Mouse (Mus musculus) olfactory bulb, adult 2 months (tissue): ENCODE measurements around the gene C6. TPM values are rescaled to one million over a fixed set of nuclear protein-coding genes. Genes with fewer than 3 reads are reported as not detected.

Experiments used
- H3K27ac ChIP-seq: fragments of 200-500 bp; 2 replicates; pipeline ENCODE4 v1.5.1; 2012; ENCODE audit warnings: low read depth, low read length; ENCODE audit not compliant: insufficient read depth
- H3K4me1 ChIP-seq: fragments of 200-500 bp; 2 replicates; pipeline ENCODE4 v1.6.1; 2012; ENCODE audit warnings: low read length; ENCODE audit not compliant: control insufficient read depth, insufficient read depth
- H3K4me3 ChIP-seq: fragments of 200-500 bp; 2 replicates; pipeline ENCODE4 v1.5.1; 2012; ENCODE audit warnings: mild to moderate bottlenecking, low read depth, low read length, moderate library complexity; ENCODE audit not compliant: insufficient read depth
- CTCF ChIP-seq: fragments of 200-500 bp; IDR thresholded peaks from 2 replicates; pipeline ENCODE4 v1.5.1; 2012; ENCODE audit warnings: low read depth, mild to moderate bottlenecking, low read length, moderate library complexity; ENCODE audit not compliant: insufficient read depth
- POLR2A ChIP-seq: fragments of 200-500 bp; IDR thresholded peaks from 2 replicates; pipeline ENCODE4 v1.6.1; 2012; ENCODE audit warnings: mild to moderate bottlenecking, low read depth, low read length, moderate library complexity; ENCODE audit not compliant: insufficient read depth
- WGBS: fragments of 180-500 bp; shearing (Covaris S2); methylation state at CpG from one replicate; pipeline ENCODE4 v1.1.7; 2018; 5-methylcytosine and 5-hydroxymethylcytosine counted together
- polyA plus RNA-seq: library from polyadenylated mRNA; stranded (reverse); fragments of >200 nt; gene quantifications from 2 replicates; pipeline ENCODE4 v1.2.4, GENCODE M21; 2012; ENCODE audit warnings: low replicate concordance; ENCODE audit not compliant: missing spikeins, insufficient read depth, insufficient read length

The C6 gene
- polyA plus RNA-seq, 1 experiment = not detected

DNA sequence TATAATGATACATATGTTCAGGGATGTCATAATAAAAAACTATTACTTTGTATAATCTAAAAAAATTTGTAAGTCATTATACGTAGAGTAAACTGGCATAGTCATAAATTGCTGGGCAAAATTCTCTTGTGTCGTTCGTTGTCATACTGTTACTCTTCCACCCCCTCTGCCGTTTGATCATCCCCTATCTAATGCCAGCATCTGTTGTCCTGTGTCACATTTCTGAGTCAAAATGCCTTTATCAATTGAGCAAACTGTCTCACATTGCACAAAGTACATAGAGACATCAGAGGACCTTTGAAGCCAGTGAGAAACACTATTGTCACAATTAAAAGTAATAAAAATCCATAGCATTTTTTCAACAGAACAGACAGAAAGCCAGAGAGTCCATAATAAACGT is 88.0 kb downstream of the C6 start:
- WGBS = 96% methylated on average over 5 of the region's 5 CpGs
- Histone ChIP-seq H3K27ac (no peak overlapping the region), H3K4me1 (no peaks in the 10 kb centered on the region), H3K4me3 (no peak overlapping the region)
- TF ChIP-seq CTCF = no peak
- TF ChIP-seq POLR2A = no peak

DNA sequence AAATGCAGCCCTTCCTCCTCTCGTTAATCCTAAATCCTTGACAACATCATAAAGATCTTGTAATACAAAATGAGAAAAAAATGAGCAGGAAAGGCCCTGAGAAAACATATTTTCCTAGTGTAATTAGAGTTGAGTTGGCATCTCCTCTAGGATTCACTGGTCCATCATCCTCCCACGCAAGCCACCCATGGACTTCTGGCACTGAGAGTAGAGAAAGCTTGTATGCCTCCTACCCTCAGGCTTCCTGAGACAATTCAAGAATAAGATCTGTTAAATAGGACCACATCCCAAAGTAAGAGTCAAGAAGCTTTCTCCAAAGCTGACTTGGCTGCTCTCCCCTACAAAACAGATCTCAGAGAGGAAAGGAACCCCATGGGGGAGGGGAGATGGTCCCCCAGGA is 88.7 kb downstream of the C6 start:
- WGBS = 85% methylated on average over 2 of the region's 2 CpGs
- Histone ChIP-seq H3K27ac (no peak overlapping the region), H3K4me3 (no peak overlapping the region), H3K4me1 (no peaks in the 10 kb centered on the region)
- TF ChIP-seq CTCF = no peak

DNA sequence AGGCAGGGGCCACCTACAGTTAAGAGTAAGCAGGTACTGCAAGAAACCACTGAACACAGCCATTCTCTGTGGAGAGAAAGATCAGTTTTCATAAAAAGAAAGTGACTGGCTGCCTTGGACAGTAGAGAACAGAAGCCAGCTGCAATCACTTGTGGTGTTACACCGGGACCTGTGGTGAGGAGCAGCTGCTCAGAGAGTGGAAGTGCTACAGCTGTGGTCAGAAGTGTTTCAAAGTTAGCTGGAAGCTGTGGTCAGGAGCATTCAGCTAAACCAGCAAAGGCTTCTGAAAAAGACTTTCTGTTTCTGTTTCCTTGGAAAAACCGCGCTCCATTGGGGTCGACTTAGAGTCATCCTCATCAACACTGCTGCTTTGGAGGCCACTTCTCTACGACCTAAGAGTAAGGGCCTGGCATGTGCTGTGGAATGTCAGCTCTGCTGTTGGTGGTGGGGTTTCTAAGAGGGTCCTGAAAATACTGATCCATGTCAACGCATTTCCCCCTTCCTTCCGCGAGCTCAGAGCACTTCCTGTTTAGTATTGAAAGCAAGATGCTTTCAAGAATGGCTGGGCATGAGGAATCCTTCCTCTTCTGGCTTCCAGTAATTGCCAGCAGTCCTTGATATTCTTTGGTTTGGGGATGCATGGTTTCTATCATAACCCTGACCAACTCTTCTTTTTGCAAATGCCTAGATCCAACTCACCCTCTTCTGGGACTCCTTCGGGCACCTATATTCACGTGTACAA is 89.9 kb downstream of the C6 start:
- H3K4me1 ChIP-seq = no peaks in the 10 kb centered on the region
- no peak for TF ChIP-seq CTCF
- TF ChIP-seq POLR2A = no peak
- H3K27ac ChIP-seq = no peak overlapping the region
- H3K4me3 ChIP-seq = no peak overlapping the region
- 89% methylated on average over 10 of the region's 10 CpGs for WGBS

DNA sequence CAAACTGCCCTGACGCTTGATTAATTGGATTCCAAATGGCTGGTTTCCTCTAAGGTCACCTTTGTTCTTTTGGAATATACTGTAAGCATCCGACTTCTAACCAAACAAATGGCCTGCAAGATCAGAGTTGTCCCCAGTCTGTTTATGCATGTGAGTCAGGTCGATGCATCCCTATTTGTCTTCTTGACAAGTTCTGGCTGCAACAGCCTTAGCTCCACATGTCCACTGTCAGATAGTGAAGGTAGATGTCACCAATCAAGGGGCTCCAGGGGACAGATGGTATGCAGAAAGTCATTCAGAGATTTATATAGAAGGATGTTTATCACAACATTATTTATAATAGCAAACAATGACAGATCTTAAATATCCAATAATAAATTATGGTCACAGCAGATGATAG is 91.5 kb downstream of the C6 start:
- WGBS = 82% methylated on average over 3 of the region's 3 CpGs

DNA sequence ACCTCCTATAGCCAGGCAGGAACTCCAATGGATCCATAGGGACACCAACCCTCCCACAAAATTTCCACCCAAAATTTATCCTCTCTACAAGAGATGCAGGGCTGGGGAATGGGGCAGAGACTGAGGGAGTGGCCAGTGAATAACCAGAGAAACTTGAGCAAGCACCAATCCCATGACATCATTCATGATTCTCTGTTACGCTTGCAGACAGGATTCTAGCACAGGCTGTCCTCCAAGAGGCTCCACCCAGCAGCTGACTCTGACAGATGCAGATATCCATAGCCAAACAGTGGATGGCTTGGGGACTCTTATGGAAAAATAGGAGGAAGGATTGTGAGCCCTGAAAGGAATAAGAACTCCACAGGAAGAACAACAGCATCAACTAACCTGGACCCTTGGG is 94.2 kb downstream of the C6 start:
- no peak overlapping the region for H3K4me3 ChIP-seq
- 91% methylated on average over 1 of the region's 1 CpGs for WGBS
- no peaks in the 10 kb centered on the region for H3K4me1 ChIP-seq
- no peak overlapping the region for H3K27ac ChIP-seq
- TF ChIP-seq CTCF = no peak
- no peak for TF ChIP-seq POLR2A

More for the DNA sequence above, 91.5 kb downstream of the C6 start:
- no peak overlapping the region for H3K27ac ChIP-seq
- no peak overlapping the region for H3K4me3 ChIP-seq
- no peaks in the 10 kb centered on the region for H3K4me1 ChIP-seq
- TF ChIP-seq CTCF = no peak
- TF ChIP-seq POLR2A = no peak

DNA sequence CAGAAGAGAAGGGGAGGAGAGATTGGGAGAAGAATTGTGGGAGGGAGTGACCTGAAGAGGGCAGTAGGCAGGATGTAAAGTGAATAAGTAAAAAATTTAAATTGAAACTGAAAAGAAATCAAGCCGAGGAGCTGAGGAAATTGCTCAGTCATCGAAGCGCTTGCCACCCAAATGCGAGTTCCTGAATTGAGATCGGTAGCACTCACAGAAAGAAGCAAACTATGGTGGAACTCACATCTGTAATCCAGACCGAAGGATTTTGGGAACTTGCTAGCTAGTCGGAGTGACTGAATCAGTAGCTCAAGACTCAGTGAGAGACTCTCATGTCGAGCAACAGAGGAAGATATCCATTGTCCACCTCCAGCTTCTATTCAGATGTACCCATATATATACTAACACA is 94.8 kb downstream of the C6 start:
- H3K4me3 ChIP-seq = no peak overlapping the region
- H3K4me1 ChIP-seq = no peaks in the 10 kb centered on the region
- TF ChIP-seq POLR2A (no peak), CTCF (no peak)
- WGBS = 94% methylated on average over 8 of the region's 8 CpGs
- no peak overlapping the region for H3K27ac ChIP-seq

DNA sequence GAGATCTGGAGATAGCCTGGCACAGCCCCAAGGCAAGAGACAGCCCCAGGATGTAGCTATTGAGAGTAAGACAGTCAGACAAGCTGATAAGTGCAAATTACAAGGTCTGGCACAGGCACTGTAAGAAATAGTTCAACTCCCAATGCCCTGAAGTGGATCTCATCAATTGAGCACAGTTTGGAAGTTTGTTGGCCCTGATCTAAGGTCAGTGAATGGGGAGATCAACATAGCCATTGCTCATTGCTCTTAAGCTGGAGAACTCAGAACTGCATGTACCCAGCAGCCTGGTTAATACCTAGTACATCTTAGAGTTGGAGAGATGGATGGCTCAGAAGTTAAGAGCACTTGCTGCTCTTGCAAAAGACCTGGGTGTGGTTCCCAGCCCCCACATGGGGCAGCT is 100.8 kb downstream of the C6 start:
- no peak overlapping the region for H3K27ac ChIP-seq
- no peak overlapping the region for H3K4me3 ChIP-seq
- no peak for TF ChIP-seq POLR2A
- no peak for TF ChIP-seq CTCF
- no peaks in the 10 kb centered on the region for H3K4me1 ChIP-seq

DNA sequence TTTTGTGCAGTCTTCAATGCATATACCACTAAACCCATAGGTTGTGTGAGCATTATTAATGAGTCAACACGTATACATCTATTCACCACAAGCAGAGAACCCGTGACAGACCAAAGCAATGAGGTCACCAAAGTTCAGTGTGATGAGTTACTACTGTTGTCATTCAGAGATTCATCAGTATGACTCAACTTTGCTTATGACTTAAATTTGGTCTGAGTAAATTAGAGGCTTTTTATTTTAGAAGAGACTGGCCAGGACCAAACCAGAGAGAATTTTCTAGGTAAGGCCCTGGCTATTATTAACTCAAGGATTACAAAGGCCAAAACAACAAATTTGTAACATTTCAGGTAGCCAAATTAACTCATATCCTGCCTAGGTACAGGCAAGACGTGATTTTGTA is 109.4 kb downstream of the C6 start:
- 73% methylated on average over 3 of the region's 3 CpGs for whole genome bisulfite sequencing
- TF ChIP-seq CTCF (no peak), POLR2A (no peak)
- no peak overlapping the region for H3K27ac ChIP-seq
- no peak overlapping the region for H3K4me3 ChIP-seq
- H3K4me1 ChIP-seq = no peaks in the 10 kb centered on the region

DNA sequence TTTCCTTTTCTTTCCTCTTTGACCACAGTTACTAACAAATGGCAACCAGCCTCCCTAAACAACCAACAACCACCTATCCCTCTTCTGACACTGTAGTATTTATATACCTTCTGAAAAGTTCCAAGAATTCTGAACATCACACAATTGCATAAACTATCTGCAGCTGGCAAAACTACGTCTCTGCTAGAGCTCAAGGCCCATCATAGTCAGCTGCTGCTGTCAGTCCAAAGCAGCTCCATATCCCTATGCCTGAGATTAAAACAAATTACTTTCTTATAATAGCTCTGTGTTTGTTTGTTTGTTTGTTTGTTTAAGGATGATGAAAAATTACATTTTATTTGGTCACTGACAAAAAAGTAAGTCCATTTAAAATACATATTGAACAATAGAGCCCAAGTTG is 123.0 kb downstream of the C6 start:
- TF ChIP-seq POLR2A = no peak
- Histone ChIP-seq H3K4me1 (no peaks in the 10 kb centered on the region), H3K27ac (no peak overlapping the region), H3K4me3 (no peak overlapping the region)
- WGBS = 94% methylated on average over 1 of the region's 1 CpGs

Other genes starting within 250 kb of the C6 start
- gene Mroh2b, start 171.6 kb downstream of the C6 start, polyA plus RNA-seq = not detected in 2 replicates